Mouse (Mus musculus) C2C12 (cell line): ENCODE measurements around the gene Nme8. TPM values are rescaled to one million over a fixed set of nuclear protein-coding genes. Genes with fewer than 3 reads are reported as not detected.

Experiments
- H3K27me3 ChIP-seq: one replicate; pipeline ENCODE4 v1.6.1; 2011; ENCODE audit not compliant: control insufficient read depth, insufficient read depth, insufficient read length
- H3K36me3 ChIP-seq: one replicate; pipeline ENCODE4 v1.6.1; 2011; ENCODE audit not compliant: control insufficient read depth, insufficient read depth
- H3K4me3 ChIP-seq: one replicate; pipeline ENCODE4 v1.5.1; 2011; ENCODE audit warnings: mild to moderate bottlenecking, control low read depth; ENCODE audit not compliant: poor library complexity, insufficient read depth, severe bottlenecking
- H3K79me2 ChIP-seq: one replicate; pipeline ENCODE4 v1.6.1; 2011; ENCODE audit not compliant: control insufficient read depth, insufficient read depth
- H3K79me3 ChIP-seq: one replicate; pipeline ENCODE4 v1.6.1; 2011; ENCODE audit warnings: low read depth, control low read depth
- H3ac ChIP-seq: one replicate; pipeline ENCODE3; 2011; ENCODE audit warnings: low read depth; ENCODE audit not compliant: control insufficient read depth, insufficient read length
- CEBPB ChIP-seq: IDR thresholded peaks from one replicate; pipeline ENCODE4 v1.6.1; 2011; ENCODE audit warnings: low read depth, mild to moderate bottlenecking, control low read depth, moderate library complexity
- CTCF ChIP-seq: IDR thresholded peaks from one replicate; pipeline ENCODE4 v1.5.1; 2011; ENCODE audit not compliant: control insufficient read depth, insufficient read depth, insufficient read length
- FOSL1 ChIP-seq: IDR thresholded peaks from one replicate; pipeline ENCODE4 v1.8.0; 2011; ENCODE audit warnings: mild to moderate bottlenecking, low read length; ENCODE audit not compliant: poor library complexity, insufficient read depth, severe bottlenecking
- MAX ChIP-seq: IDR thresholded peaks from one replicate; pipeline ENCODE4 v1.6.1; 2011; ENCODE audit warnings: mild to moderate bottlenecking, control low read depth
- MYOD1 ChIP-seq: IDR thresholded peaks from one replicate; pipeline ENCODE4 v1.6.1; 2011; ENCODE audit warnings: low read depth; ENCODE audit not compliant: control insufficient read depth, insufficient read length
- MYOG ChIP-seq: IDR thresholded peaks from one replicate; pipeline ENCODE4 v1.6.1; 2011; ENCODE audit not compliant: control insufficient read depth, insufficient read length; ENCODE audit errors: extremely low read depth
- USF1 ChIP-seq: IDR thresholded peaks from one replicate; pipeline ENCODE4 v1.6.1; 2011; ENCODE audit warnings: low read depth, mild to moderate bottlenecking, control low read depth, moderate library complexity
- polyA plus RNA-seq: library from polyadenylated mRNA; unstranded; fragments of >200 nt; fragmentation: generic; extraction: Trizol; gene quantifications from one replicate; pipeline ENCODE4 v1.2.1, GENCODE M21; 2012; ENCODE audit warnings: missing spikeins

Gene Nme8
- polyA plus RNA-seq, 1 experiment = not detected

DNA sequence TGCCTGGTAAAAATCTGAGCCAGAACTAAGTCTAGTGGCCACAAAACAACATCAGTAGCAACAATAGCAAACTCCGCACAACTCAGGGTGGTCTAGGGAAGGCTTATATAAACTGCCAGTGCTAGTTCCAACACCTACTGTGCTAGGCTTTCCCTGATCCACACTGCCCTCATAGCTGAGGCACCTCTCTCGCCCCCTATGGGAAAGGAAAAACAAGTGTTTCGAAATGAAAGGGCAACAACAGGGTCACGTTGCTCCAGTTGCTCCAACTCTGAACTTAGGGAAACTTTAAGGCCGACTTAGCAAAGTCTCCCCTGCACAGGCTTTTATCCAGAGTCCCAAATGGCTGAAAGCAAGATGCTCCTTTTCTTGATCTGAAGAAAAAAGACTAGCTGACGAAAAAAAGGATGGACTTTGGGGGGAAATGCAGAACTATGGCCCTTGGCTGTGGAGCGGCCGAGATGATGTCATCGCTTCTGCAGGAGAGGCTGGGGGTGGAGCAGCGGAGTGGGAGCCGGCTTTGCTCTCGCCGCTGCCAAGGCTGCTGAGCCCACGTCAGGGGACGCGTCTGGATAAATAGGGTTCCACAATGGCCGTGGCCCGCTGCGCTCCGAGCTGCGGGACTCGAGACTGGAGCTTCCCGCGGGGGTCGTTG, 74.9 kb downstream of the Nme8 start, which contains the start of gene Sfrp4:
Gene Sfrp4, plus strand, starts transcription at position 532 of the 655 bp plus-strand sequence.
- Histone ChIP-seq H3ac (peak within 1 kb of the TSS; percentile 39), H3K27me3 (no peaks in the 10 kb centered on the region), H3K79me2 (peaks cover 16% of the 10 kb centered on the region), H3K4me3 (no peak within 1 kb of the TSS), H3K79me3 (peaks cover 12% of the 10 kb centered on the region), H3K36me3 (no peaks in the 10 kb centered on the region)
- no peak for TF ChIP-seq FOSL1

DNA sequence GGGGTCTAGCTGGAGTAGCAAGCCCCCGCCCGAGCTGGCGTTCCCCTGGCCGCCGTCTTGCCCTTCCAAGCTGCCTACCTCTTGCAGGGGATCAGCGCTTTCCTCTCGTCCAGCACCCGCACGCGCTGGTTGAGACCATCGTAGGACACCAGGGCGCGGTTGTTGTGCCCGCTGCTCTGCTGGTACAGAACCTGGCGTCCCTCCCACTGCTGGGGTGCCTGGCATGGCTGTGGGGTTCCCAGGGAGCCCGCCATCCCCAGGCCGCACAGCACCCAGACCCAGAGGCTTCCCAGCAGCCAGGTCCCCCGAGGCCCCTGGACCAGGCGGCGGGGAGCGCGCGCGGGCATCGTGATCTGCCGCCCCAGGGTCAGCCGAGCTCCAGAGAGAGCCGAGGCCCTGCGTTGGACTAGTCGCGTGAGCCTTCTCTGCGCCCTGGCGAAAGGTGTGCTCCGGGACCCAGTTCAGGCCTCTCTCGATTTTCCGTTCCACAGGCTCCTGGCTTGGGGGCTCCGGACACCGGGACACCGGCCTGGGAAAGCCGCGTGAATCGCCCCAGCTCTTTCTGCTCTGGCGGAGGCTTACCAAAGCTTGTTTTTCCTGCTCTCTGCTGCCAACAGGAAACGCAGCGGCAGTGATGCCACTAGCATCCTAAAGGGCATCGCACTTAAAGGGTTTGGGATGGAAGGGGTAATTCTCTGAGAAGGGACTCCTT, 78.2 kb downstream of the Nme8 start, which contains the start of gene Epdr1:
Gene Epdr1, minus strand, starts transcription at position 712 of the 712 bp plus-strand sequence.
- H3K79me3 ChIP-seq = peaks cover 15% of the 10 kb centered on the region
- TF ChIP-seq MYOG (no peak), USF1 (no peak), MAX (peak; percentile 34), CTCF (peak; percentile 34)
- H3ac ChIP-seq = peak within 1 kb of the TSS; percentile 97
- no peaks in the 10 kb centered on the region for H3K27me3 ChIP-seq
- H3K79me2 ChIP-seq = peaks cover 38% of the 10 kb centered on the region
- H3K4me3 ChIP-seq = peak within 1 kb of the TSS; percentile 56
- H3K36me3 ChIP-seq = no peaks in the 10 kb centered on the region

DNA sequence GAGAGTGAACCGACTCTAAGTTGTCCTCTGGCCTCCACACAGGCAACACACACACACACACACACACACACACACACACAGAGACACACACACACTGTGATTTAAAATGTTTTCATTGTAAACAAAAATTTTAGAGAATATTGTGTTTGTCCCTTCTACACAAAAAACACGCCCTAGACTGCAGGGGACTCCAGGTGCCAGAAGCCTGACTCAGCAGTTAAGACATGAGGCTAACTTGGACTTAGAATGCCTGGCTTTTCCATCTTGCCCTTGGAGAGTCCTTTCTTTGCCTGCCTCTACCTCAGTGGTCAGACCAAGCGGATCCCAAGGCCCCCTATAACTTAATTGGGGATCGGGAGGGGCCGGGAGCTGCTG, 78.8 kb downstream of the Nme8 start:
- peaks cover 19% of the 10 kb centered on the region for H3K79me3 ChIP-seq
- no peak for TF ChIP-seq CTCF
- TF ChIP-seq CEBPB = no peak
- TF ChIP-seq USF1 = no peak
- no peak for TF ChIP-seq MAX
- TF ChIP-seq FOSL1 = no peak
- TF ChIP-seq MYOG = no peak
- no peak for TF ChIP-seq MYOD1
- no peaks in the 10 kb centered on the region for H3K27me3 ChIP-seq
- peak overlapping the region; percentile 97 for H3ac ChIP-seq
- H3K79me2 ChIP-seq = peaks cover 42% of the 10 kb centered on the region
- peak overlapping the region; percentile 56 for H3K4me3 ChIP-seq
- no peaks in the 10 kb centered on the region for H3K36me3 ChIP-seq

DNA sequence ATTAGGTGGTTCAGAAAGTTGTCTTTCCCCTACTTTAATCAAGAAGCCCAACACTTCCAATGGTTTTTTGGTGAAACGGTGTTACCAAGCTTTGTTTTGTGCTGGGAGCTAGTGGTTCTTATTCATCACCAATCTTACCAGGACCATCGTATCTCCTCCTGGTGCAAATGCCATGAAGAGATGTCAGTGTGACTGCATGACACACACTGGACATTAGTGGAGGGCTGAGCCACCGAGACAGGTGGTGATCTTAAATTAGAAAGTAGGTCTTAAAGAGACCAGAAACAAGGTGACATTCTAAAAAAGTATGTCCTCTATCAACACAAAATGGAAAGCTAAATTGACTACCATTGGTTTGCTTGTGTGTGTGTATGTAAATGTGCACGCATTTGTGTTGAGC, 79.5 kb downstream of the Nme8 start:
- Histone ChIP-seq H3K27me3 (no peaks in the 10 kb centered on the region), H3K36me3 (no peaks in the 10 kb centered on the region), H3K4me3 (peak overlapping the region; percentile 56), H3ac (no peak overlapping the region), H3K79me3 (peaks cover 19% of the 10 kb centered on the region), H3K79me2 (peaks cover 50% of the 10 kb centered on the region)
- TF ChIP-seq USF1 (no peak), CEBPB (no peak), MAX (no peak), CTCF (no peak), MYOG (no peak), MYOD1 (no peak), FOSL1 (no peak)

DNA sequence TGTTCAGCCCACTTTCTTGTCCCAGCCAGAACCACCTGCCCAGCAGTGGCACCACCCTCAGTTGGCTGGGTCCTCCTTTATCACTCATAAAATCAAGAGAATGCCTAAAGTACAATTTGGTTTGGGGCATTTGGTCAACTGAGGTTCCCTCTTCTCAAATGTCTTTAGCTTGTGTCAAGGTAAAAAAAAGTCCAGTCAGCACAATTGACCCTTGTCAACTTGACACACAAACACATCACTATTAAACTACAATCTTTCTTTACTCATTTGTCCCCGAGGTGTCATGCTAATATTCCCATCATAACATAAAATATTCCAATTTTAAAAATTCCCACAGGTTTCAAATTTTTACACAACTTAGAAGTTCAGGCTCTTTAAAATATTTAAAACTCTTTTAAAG, 83.3 kb downstream of the Nme8 start:
- Histone ChIP-seq H3K79me3 (peaks cover 23% of the 10 kb centered on the region), H3ac (no peak overlapping the region), H3K27me3 (no peaks in the 10 kb centered on the region), H3K4me3 (no peak overlapping the region), H3K36me3 (no peaks in the 10 kb centered on the region), H3K79me2 (peaks cover 50% of the 10 kb centered on the region)
- TF ChIP-seq MAX (no peak), MYOD1 (no peak), USF1 (no peak), CTCF (no peak)

DNA sequence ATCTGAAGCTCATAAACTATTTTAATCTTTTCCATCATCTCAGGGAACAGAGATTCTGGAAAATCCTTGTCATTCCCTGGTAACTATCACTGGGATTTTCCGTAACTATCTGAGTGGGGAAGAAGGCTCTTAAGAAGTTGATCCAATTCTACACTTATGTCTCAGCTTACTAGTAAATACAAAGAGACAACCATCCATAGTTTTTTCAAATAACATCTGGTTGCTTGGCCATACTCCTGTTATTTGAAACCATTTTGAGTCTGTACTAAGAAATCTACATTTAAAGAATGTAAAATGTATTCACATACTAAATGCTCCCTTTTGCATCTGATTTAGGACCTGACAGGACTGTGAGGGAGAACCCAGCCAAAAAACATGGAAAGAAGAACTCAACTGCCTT, 84.2 kb downstream of the Nme8 start:
- TF ChIP-seq USF1 (no peak), FOSL1 (no peak)
- no peak overlapping the region for H3K4me3 ChIP-seq
- H3ac ChIP-seq = no peak overlapping the region
- peaks cover 47% of the 10 kb centered on the region for H3K79me2 ChIP-seq
- peaks cover 5% of the 10 kb centered on the region for H3K36me3 ChIP-seq
- H3K79me3 ChIP-seq = peaks cover 18% of the 10 kb centered on the region
- H3K27me3 ChIP-seq = no peaks in the 10 kb centered on the region
